Mouse (Mus musculus) small intestine, adult 2 months (tissue): Measurements from ENCODE around the gene Dnaaf2.

Experiments
- CTCF ChIP-seq: fragments of 200-500 bp; IDR thresholded peaks from 2 replicates; pipeline ENCODE4 v1.5.1; 2012; ENCODE audit warnings: low read depth, mild to moderate bottlenecking, control low read depth, inconsistent platforms, low read length, moderate library complexity, mixed read lengths; ENCODE audit not compliant: insufficient replicate concordance, insufficient read length; ENCODE audit errors: extremely low read depth
- POLR2A ChIP-seq: fragments of 200-500 bp; IDR thresholded peaks from 2 replicates; pipeline ENCODE4 v1.6.1; 2012; ENCODE audit warnings: low read depth, mild to moderate bottlenecking, control low read depth, inconsistent platforms, low read length, moderate library complexity

GRCm38 (mm10) chr12:69204052-69204833, 6.0 kb upstream of the Dnaaf2 start, which contains the start of gene Gm49384:
- TF ChIP-seq CTCF (no peak), POLR2A (no peak)
